8 mouse cellular contexts compared by ENCODE assay signal in the genomic region with DNA sequence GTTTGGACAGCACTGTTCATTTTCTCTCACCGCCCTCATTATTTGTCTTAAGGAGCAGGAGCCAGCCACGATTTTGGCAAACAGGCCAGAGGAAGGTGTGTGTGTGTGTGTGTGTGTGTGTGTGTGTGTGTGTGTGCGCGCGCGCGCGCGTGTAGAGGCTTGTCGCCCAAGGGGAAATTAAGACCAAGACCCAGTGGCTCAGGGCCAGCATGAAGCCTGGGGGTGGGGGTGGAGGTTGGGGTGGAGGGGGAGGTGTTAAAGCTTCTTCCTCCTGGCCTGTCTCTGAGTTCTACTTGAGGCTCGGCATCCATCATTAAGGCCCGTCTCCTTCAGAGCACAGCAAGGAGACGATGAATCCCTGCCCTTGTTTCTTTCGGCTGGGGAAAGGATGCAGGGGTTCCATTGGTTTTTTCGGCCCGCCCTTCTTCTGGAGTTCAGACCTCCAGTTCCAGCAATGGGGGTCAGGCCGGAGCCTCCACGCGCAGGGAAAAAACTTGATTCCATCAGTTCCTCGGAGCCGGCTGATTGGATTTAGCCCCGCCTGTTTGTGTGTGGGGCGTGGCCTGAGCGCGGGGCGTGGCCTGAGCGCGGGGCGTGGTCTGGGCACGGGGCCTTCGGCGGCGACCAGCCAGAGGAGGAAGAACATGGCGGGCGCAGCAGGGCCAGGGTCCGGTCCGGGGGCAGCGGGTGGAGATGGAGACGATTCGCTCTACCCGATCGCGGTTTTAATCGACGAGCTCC. TPM values are rescaled to one million over a fixed set of nuclear protein-coding genes. Genes with fewer than 3 reads are reported as not detected.
DNase-seq lines count a peak whose midpoint lies in the region; TF ChIP-seq lines count a peak whose summit lies in the region.

No protein-coding gene starts in this region.

- peak; percentile 85 for DNase-seq in adipocyte (ENCODE audit: low spot score)
- peak; percentile 88 to 89 for DNase-seq in gastrocnemius, adult 8-10 months (ENCODE audit: low spot score in 2 of 2)
- DNase-seq in induced T-regulatory cell, adult 2 months (ENCODE audit: low read depth), result peak; percentile 94
- DNase-seq in left cerebral cortex, adult 9 months (ENCODE audit: low spot score in 2 of 2), result peak; percentile 65 to 91
- peak; percentile 88 to 91 for DNase-seq in right cerebral cortex, adult 2 months (ENCODE audit: low spot score in 2 of 2)
- peak; percentile 75 for DNase-seq in urinary bladder, postnatal 10 days (ENCODE audit: low spot score)

- TF ChIP-seq POLR2A in cortical plate, adult 2 months (IDR thresholded peaks at IDR 0.05; ENCODE audit: extremely low read depth, insufficient read depth, low read length), result peak; percentile 41; the same call in 1 of the 2 replicates

- no peaks in the 10 kb centered on the region for H3K9me3 ChIP-seq in megakaryocyte, embryonic 14.5 days

- no peak for TF ChIP-seq CTCF in cortical plate, adult 2 months (IDR thresholded peaks at IDR 0.05; ENCODE audit: extremely low read depth, insufficient read depth, low read length)

- peak overlapping the region; percentile 82 for H3K4me3 ChIP-seq in cortical plate, adult 2 months (ENCODE audit: insufficient read depth, low read length)
- peak overlapping the region; percentile 98 for H3K4me3 ChIP-seq in megakaryocyte, embryonic 14.5 days (replicated peaks)

- H3K27ac ChIP-seq in cortical plate, adult 2 months (ENCODE audit: insufficient read depth, low read length), result no peak overlapping the region

- H3K36me3 ChIP-seq in megakaryocyte, embryonic 14.5 days (replicated peaks; ENCODE audit: low read length), result peaks cover 29% of the 10 kb centered on the region

- no peaks in the 10 kb centered on the region for H3K4me1 ChIP-seq in cortical plate, adult 2 months (ENCODE audit: control insufficient read depth, insufficient read depth, low read length)
- peaks cover 69% of the 10 kb centered on the region for H3K4me1 ChIP-seq in megakaryocyte, embryonic 14.5 days

- H3K27me3 ChIP-seq in megakaryocyte, embryonic 14.5 days (replicated peaks), result no peaks in the 10 kb centered on the region

RNA-seq across cellular contexts. Expression of a gene that starts 11.4 kb away (rescaled TPM):
- 13.2 and 14.9 TPM in 2 replicates for polyA plus RNA-seq in cortical plate, adult 2 months (2012; rRNA removed)
- 1 to 10 TPM; 6.5 to 7.4 (median 7.0) TPM for total RNA-seq in gastrocnemius, adult 8-10 months (2022)
- polyA plus RNA-seq in megakaryocyte, embryonic 14.5 days (2012; ENCODE audit: insufficient read depth, low replicate concordance), result 1.4 and 1.9 TPM in 2 replicates
